Mouse (Mus musculus): ENCODE data around the gene Slc52a3. TPM values are rescaled to one million over a fixed set of nuclear protein-coding genes. Genes with fewer than 3 reads are reported as not detected.

Gene Slc52a3
- 2.7 TPM in 2 replicates for polyA plus RNA-seq (2012; rRNA removed)
- 3.4 and 3.6 TPM in 2 replicates for polyA plus RNA-seq (2014; fragmentation: Nextera tagmentation; extraction: Ambion mirVana)

- no peak for TF ChIP-seq POLR2A (IDR thresholded peaks at IDR 0.05; ENCODE audit: borderline replicate concordance, extremely low read depth, insufficient read depth, insufficient read length)
- WGBS: 8% methylated on average over 35 of the region's 35 CpGs
- no peaks in the 10 kb centered on the region for H3K9me3 ChIP-seq (ENCODE audit: control insufficient read depth, low read length)
- no peak within 1 kb of the TSS for H3K9ac ChIP-seq (ENCODE audit: low read depth, low read length, severe bottlenecking)
- H3K4me2 ChIP-seq (replicated peaks; ENCODE audit: low read depth, low read length, severe bottlenecking): peak within 1 kb of the TSS; percentile 25; the same call in 1 of the 2 replicates
- DNase-seq (ENCODE audit: low spot score): peak; percentile 76
- peaks cover 40% of the 10 kb centered on the region for H3K27me3 ChIP-seq (ENCODE audit: control insufficient read depth, insufficient read depth, low read length)
- H3K4me1 ChIP-seq (ENCODE audit: control insufficient read depth, insufficient read depth, low read length): no peaks in the 10 kb centered on the region
- ATAC-seq (ENCODE audit: low FRiP score, low read depth): peak; percentile 49
- no peak within 1 kb of the TSS for H3K27ac ChIP-seq (replicated peaks; ENCODE audit: low read depth, low read length)
- H3K36me3 ChIP-seq (ENCODE audit: control insufficient read depth, insufficient read depth, low read length): no peaks in the 10 kb centered on the region
- H3K4me3 ChIP-seq (replicated peaks; ENCODE audit: low read length): peak within 1 kb of the TSS; percentile 19
These were observed at the start of gene Slc52a3 for GRCm38 (mm10) chr2:151996229-151997189. Slc52a3 (plus strand) TSS chr2:151996511.

GRCm38 (mm10) chr2:151947617-151948016, 48.7 kb upstream of the Slc52a3 start:
- ATAC-seq (ENCODE audit: low FRiP score, low read depth): no peak
- DNase-seq (ENCODE audit: low spot score): no peak
- Histone ChIP-seq H3K27me3 (ENCODE audit: control insufficient read depth, insufficient read depth, low read length) (no peaks in the 10 kb centered on the region), H3K4me3 (replicated peaks; ENCODE audit: low read length) (no peak overlapping the region), H3K4me1 (ENCODE audit: control insufficient read depth, insufficient read depth, low read length) (no peaks in the 10 kb centered on the region), H3K9me3 (ENCODE audit: control insufficient read depth, low read length) (no peaks in the 10 kb centered on the region), H3K9ac (ENCODE audit: low read depth, low read length, severe bottlenecking) (no peak overlapping the region), H3K27ac (replicated peaks; ENCODE audit: low read depth, low read length) (no peak overlapping the region), H3K4me2 (replicated peaks; ENCODE audit: low read depth, low read length, severe bottlenecking) (no peak overlapping the region), H3K36me3 (ENCODE audit: control insufficient read depth, insufficient read depth, low read length) (no peaks in the 10 kb centered on the region)
- TF ChIP-seq POLR2A (IDR thresholded peaks at IDR 0.05; ENCODE audit: borderline replicate concordance, extremely low read depth, insufficient read depth, insufficient read length): no peak
- 92% methylated on average over 2 of the region's 2 CpGs for WGBS

- no peaks in the 10 kb centered on the region for H3K9me3 ChIP-seq (ENCODE audit: control insufficient read depth, low read length)
- H3K9ac ChIP-seq (ENCODE audit: low read depth, low read length, severe bottlenecking): no peak overlapping the region
- H3K4me1 ChIP-seq (ENCODE audit: control insufficient read depth, insufficient read depth, low read length): no peaks in the 10 kb centered on the region
- H3K4me3 ChIP-seq (replicated peaks; ENCODE audit: low read length): no peak overlapping the region
- TF ChIP-seq POLR2A (IDR thresholded peaks at IDR 0.05; ENCODE audit: borderline replicate concordance, extremely low read depth, insufficient read depth, insufficient read length): no peak
- WGBS: 76% methylated on average over 7 of the region's 7 CpGs
- ATAC-seq (ENCODE audit: low FRiP score, low read depth) (no peak), DNase-seq (ENCODE audit: low spot score) (no peak)
- H3K27me3 ChIP-seq (ENCODE audit: control insufficient read depth, insufficient read depth, low read length): no peaks in the 10 kb centered on the region
- H3K27ac ChIP-seq (replicated peaks; ENCODE audit: low read depth, low read length): no peak overlapping the region
- no peak overlapping the region for H3K4me2 ChIP-seq (replicated peaks; ENCODE audit: low read depth, low read length, severe bottlenecking)
- H3K36me3 ChIP-seq (ENCODE audit: control insufficient read depth, insufficient read depth, low read length): no peaks in the 10 kb centered on the region
These were observed 48.0 kb upstream of the Slc52a3 start for GRCm38 (mm10) chr2:151948311-151948710.

GRCm38 (mm10) chr2:151949082-151949774, 47.1 kb upstream of the Slc52a3 start:
- no peaks in the 10 kb centered on the region for H3K27me3 ChIP-seq (ENCODE audit: control insufficient read depth, insufficient read depth, low read length)
- H3K4me1 ChIP-seq (ENCODE audit: control insufficient read depth, insufficient read depth, low read length): no peaks in the 10 kb centered on the region
- no peak overlapping the region for H3K27ac ChIP-seq (replicated peaks; ENCODE audit: low read depth, low read length)
- no peak for ATAC-seq (ENCODE audit: low FRiP score, low read depth)
- no peak overlapping the region for H3K4me2 ChIP-seq (replicated peaks; ENCODE audit: low read depth, low read length, severe bottlenecking)
- TF ChIP-seq POLR2A (IDR thresholded peaks at IDR 0.05; ENCODE audit: borderline replicate concordance, extremely low read depth, insufficient read depth, insufficient read length): no peak
- no peaks in the 10 kb centered on the region for H3K9me3 ChIP-seq (ENCODE audit: control insufficient read depth, low read length)
- H3K9ac ChIP-seq (ENCODE audit: low read depth, low read length, severe bottlenecking): no peak overlapping the region
- DNase-seq (ENCODE audit: low spot score): no peak
- H3K4me3 ChIP-seq (replicated peaks; ENCODE audit: low read length): no peak overlapping the region
- 77% methylated on average over 2 of the region's 2 CpGs for WGBS
- H3K36me3 ChIP-seq (ENCODE audit: control insufficient read depth, insufficient read depth, low read length): no peaks in the 10 kb centered on the region

GRCm38 (mm10) chr2:151953665-151954064, 42.6 kb upstream of the Slc52a3 start:
- TF ChIP-seq POLR2A (IDR thresholded peaks at IDR 0.05; ENCODE audit: borderline replicate concordance, extremely low read depth, insufficient read depth, insufficient read length): no peak
- DNase-seq (ENCODE audit: low spot score): no peak
- Histone ChIP-seq H3K4me2 (replicated peaks; ENCODE audit: low read depth, low read length, severe bottlenecking) (no peak overlapping the region), H3K9ac (ENCODE audit: low read depth, low read length, severe bottlenecking) (no peak overlapping the region), H3K36me3 (ENCODE audit: control insufficient read depth, insufficient read depth, low read length) (no peaks in the 10 kb centered on the region), H3K27ac (replicated peaks; ENCODE audit: low read depth, low read length) (no peak overlapping the region), H3K27me3 (ENCODE audit: control insufficient read depth, insufficient read depth, low read length) (no peaks in the 10 kb centered on the region), H3K4me1 (ENCODE audit: control insufficient read depth, insufficient read depth, low read length) (no peaks in the 10 kb centered on the region), H3K4me3 (replicated peaks; ENCODE audit: low read length) (no peak overlapping the region), H3K9me3 (ENCODE audit: control insufficient read depth, low read length) (no peaks in the 10 kb centered on the region)
- ATAC-seq (ENCODE audit: low FRiP score, low read depth): no peak
- WGBS: 84% methylated on average over 8 of the region's 8 CpGs
